Mouse (Mus musculus): Measurements from ENCODE around the gene Kyat3. TPM values are rescaled to one million over a fixed set of nuclear protein-coding genes. Genes with fewer than 3 reads are reported as not detected.
"Not testable (repeated sequence)": the region's sequence is repeated elsewhere in the genome, so short reads cannot be mapped to it uniquely, and the experiment has no call there.

Gene Kyat3
- polyA plus RNA-seq, 1 experiment from 2014 or later: 4.4 TPM

GRCm38 (mm10) chr3:142710360-142711007 lies 9.6 kb downstream of the Kyat3 start:
- Histone ChIP-seq H3K36me3 (no peaks in the 10 kb centered on the region), H3K27me3 (no peaks in the 10 kb centered on the region), H3K27ac (no peak overlapping the region), H3K4me3 (replicated peaks) (no peak overlapping the region), H3K4me2 (replicated peaks) (no peak overlapping the region), H3K9ac (replicated peaks) (no peak overlapping the region), H3K4me1 (replicated peaks) (0 out of 2 replicates have a peak, but pooled peaks cover 6% of the 10 kb centered on the region), H3K9me3 (peaks cover 6% of the 10 kb centered on the region)
- ATAC-seq: peak; percentile 51
- 30% methylated on average over 10 of the region's 10 CpGs for WGBS

GRCm38 (mm10) chr3:142711372-142711771 lies 10.5 kb downstream of the Kyat3 start:
- no peak overlapping the region for H3K9ac ChIP-seq (replicated peaks)
- H3K27ac ChIP-seq: no peak overlapping the region
- no peak overlapping the region for H3K4me3 ChIP-seq (replicated peaks)
- no peak overlapping the region for H3K4me2 ChIP-seq (replicated peaks)
- WGBS: 91% methylated on average over 5 of the region's 5 CpGs
- no peaks in the 10 kb centered on the region for H3K27me3 ChIP-seq
- no peak for ATAC-seq
- H3K36me3 ChIP-seq: no peaks in the 10 kb centered on the region
- peaks cover 6% of the 10 kb centered on the region for H3K9me3 ChIP-seq
- H3K4me1 ChIP-seq (replicated peaks): 0 out of 2 replicates have a peak, but pooled peaks cover 6% of the 10 kb centered on the region

GRCm38 (mm10) chr3:142712401-142713040 lies 11.7 kb downstream of the Kyat3 start:
- 98% methylated on average over 18 of the region's 18 CpGs for WGBS
- H3K9me3 ChIP-seq; H3K36me3 ChIP-seq; H3K9ac ChIP-seq (replicated peaks); H3K4me3 ChIP-seq (replicated peaks); H3K4me1 ChIP-seq (replicated peaks); ATAC-seq; H3K27me3 ChIP-seq; H3K27ac ChIP-seq; H3K4me2 ChIP-seq (replicated peaks): not testable (repeated sequence)

GRCm38 (mm10) chr3:142725481-142725880 lies 24.6 kb downstream of the Kyat3 start:
- Histone ChIP-seq H3K4me3 (replicated peaks) (no peak overlapping the region), H3K4me1 (replicated peaks) (no peaks in the 10 kb centered on the region), H3K9ac (replicated peaks) (no peak overlapping the region), H3K27ac (no peak overlapping the region), H3K4me2 (replicated peaks) (no peak overlapping the region), H3K27me3 (no peaks in the 10 kb centered on the region), H3K9me3 (no peaks in the 10 kb centered on the region), H3K36me3 (no peaks in the 10 kb centered on the region; the same call in 1 of the 2 replicates)
- WGBS: 80% methylated on average over 2 of the region's 2 CpGs
- no peak for ATAC-seq

DNA sequence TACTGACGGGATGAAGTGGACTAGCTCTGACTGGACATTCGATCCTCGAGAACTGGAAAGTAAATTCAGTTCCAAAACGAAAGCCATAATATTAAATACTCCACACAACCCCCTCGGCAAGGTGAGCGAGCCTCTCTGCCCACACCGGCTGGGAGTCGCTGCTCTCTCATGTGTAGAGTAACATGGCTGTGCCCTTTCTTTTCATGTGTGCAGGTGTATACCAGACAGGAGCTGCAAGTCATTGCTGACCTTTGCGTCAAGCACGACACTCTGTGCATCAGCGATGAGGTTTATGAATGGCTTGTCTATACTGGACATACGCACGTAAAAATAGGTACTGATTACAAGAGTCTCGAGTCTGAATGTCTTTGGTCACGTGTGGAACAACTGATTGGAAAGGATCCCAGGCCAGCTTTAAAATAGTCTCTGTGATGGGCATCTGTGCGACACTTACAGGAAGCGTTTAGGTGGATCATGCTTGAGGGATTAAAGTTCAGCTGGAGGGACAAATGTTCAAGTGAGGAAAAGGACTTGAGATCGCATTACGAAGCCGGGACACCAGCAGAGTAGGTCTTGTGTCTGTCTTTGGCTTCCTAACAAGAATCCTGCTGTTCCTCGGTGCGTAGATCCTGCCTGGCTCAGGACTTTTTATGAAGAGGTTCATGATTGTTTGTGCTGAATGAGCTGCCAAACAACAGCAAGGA lies 25.3 kb downstream of the Kyat3 start:
- no peak overlapping the region for H3K27ac ChIP-seq
- no peak overlapping the region for H3K4me2 ChIP-seq (replicated peaks)
- H3K9ac ChIP-seq (replicated peaks): no peak overlapping the region
- H3K27me3 ChIP-seq: no peaks in the 10 kb centered on the region
- H3K4me3 ChIP-seq (replicated peaks): no peak overlapping the region
- ATAC-seq: no peak
- 89% methylated on average over 22 of the region's 22 CpGs for WGBS
- H3K9me3 ChIP-seq: no peaks in the 10 kb centered on the region
- H3K36me3 ChIP-seq: no peaks in the 10 kb centered on the region; the same call in 1 of the 2 replicates
- H3K4me1 ChIP-seq (replicated peaks): no peaks in the 10 kb centered on the region

DNA sequence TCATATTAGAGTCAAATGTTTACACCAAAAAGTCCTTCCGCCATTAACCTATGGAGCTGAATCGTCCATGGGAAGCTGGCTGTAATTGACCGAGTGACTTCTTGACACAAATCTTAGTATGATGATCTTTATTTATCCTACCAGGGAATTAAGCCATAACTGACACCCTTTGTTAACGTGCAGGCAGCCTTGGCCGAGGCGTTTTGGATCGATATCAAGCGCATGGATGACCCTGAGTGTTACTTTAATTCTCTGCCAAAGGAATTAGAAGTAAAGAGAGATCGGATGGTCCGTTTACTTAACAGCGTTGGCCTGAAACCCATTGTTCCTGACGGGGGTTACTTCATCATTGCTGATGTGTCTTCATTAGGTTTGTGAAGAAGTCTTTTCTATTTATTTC lies 33.4 kb downstream of the Kyat3 start:
- no peak overlapping the region for H3K4me3 ChIP-seq (replicated peaks)
- no peaks in the 10 kb centered on the region for H3K36me3 ChIP-seq
- 57% methylated on average over 12 of the region's 12 CpGs for WGBS
- no peak overlapping the region for H3K4me2 ChIP-seq (replicated peaks)
- H3K27me3 ChIP-seq: no peaks in the 10 kb centered on the region
- H3K9ac ChIP-seq (replicated peaks): no peak overlapping the region
- no peak for ATAC-seq
- no peaks in the 10 kb centered on the region for H3K9me3 ChIP-seq
- H3K4me1 ChIP-seq (replicated peaks): no peaks in the 10 kb centered on the region
- H3K27ac ChIP-seq: no peak overlapping the region

DNA sequence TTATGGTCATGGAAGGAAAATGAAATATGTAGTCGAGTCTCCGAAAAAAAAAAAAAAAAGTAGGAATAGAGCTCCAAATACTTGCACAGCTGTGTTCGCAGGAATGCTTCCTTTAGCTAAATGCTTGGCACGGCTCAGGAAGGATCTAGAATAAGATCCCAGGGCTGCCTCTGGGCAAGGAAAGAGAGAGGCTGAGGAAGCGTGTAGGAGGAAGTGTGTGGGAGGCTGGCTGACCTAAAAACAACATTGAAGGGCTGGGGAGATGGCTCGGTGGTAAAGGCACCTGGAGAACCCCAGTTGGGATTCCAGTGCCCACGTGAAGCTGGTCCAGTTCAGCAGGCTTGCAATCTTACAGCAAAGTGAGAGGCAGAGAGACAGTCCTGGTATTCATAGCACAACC lies 40.0 kb downstream of the Kyat3 start:
- H3K27ac ChIP-seq: no peak overlapping the region
- H3K4me2 ChIP-seq (replicated peaks): no peak overlapping the region
- no peaks in the 10 kb centered on the region for H3K9me3 ChIP-seq
- no peak overlapping the region for H3K4me3 ChIP-seq (replicated peaks)
- H3K4me1 ChIP-seq (replicated peaks): no peaks in the 10 kb centered on the region
- H3K36me3 ChIP-seq: no peaks in the 10 kb centered on the region
- WGBS: 85% methylated on average over 7 of the region's 7 CpGs
- no peaks in the 10 kb centered on the region for H3K27me3 ChIP-seq
- no peak for ATAC-seq
- H3K9ac ChIP-seq (replicated peaks): no peak overlapping the region

DNA sequence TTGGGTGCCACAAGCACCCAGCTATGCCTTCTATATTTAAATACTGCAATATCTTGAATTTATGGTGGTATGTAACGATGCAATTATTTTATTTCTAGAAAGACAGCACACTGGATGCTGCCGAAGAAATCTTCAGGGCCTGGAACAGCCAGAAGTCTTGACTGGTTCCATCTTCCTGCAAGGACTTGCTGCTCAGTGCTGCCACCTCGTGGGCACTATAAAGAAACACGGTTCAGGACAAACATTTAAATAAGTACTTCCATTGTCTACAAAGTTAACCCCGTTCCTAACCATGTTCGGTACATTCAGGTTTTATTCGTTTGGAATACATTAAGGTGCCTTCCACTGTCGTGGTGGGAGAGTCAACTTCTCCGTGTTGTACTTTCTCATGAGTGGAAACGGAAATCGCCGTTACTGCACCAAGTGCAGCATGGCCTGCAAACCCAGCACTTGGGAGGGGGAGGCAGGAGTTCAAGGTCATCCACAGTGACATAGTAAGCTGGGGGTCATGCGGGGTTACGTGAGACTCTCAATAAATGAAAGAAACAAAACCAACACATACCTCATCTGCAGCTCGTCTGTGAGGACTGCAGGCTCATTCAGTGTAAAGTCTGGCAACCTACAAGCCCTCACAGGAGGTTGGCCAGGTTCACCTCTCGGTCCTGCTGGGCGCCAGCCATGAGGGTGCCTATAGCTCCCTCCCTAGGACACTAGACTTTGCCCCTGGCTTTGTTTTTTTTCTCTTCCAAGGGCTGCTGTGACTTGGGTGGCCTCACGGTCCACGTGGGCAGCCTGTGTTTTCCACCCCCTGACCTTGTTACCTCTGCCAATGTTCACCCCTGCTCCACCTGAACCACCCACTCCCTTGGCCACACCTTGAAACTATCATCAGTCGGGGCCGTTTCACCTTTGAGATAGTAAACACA lies 43.4 kb downstream of the Kyat3 start:
- Histone ChIP-seq H3K27me3 (no peaks in the 10 kb centered on the region), H3K9ac (replicated peaks) (no peak overlapping the region), H3K36me3 (no peaks in the 10 kb centered on the region), H3K4me3 (replicated peaks) (no peak overlapping the region), H3K4me2 (replicated peaks) (no peak overlapping the region), H3K9me3 (no peaks in the 10 kb centered on the region), H3K27ac (no peak overlapping the region), H3K4me1 (replicated peaks) (no peaks in the 10 kb centered on the region)
- peak; percentile 55 for ATAC-seq
- WGBS: 60% methylated on average over 21 of the region's 21 CpGs

- H3K9ac ChIP-seq (replicated peaks): no peak overlapping the region
- WGBS: 92% methylated on average over 2 of the region's 2 CpGs
- H3K27ac ChIP-seq: no peak overlapping the region
- H3K9me3 ChIP-seq: no peaks in the 10 kb centered on the region
- H3K27me3 ChIP-seq: no peaks in the 10 kb centered on the region
- peak; percentile 7; the same call in 1 of the 2 replicates for ATAC-seq
- H3K4me2 ChIP-seq (replicated peaks): no peak overlapping the region
- no peaks in the 10 kb centered on the region for H3K4me1 ChIP-seq (replicated peaks)
- H3K36me3 ChIP-seq: no peaks in the 10 kb centered on the region
- no peak overlapping the region for H3K4me3 ChIP-seq (replicated peaks)
Observed at GRCm38 (mm10) chr3:142745076-142745475, 44.2 kb downstream of the Kyat3 start.

DNA sequence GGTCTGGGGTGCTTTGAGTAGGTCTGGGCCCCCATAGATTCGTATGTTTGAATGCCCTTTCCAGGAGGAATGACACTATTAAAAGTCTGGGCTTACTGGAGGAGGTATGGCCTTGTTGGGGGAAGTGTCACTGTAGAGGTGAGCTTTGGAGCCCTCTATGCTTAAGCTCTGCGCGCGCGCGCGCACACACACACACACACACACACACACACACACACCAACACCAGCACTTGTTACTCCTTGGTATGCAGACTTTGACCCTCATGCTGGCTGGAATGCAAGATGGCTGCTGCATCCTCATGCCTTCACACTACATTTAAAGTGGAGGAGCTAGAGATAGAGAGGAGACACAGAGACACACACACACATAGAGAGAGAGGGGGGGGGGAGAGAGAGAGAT lies 46.8 kb downstream of the Kyat3 start:
- no peak for ATAC-seq
- Histone ChIP-seq H3K27me3 (no peaks in the 10 kb centered on the region), H3K36me3 (no peaks in the 10 kb centered on the region), H3K9ac (replicated peaks) (no peak overlapping the region), H3K9me3 (no peaks in the 10 kb centered on the region), H3K4me2 (replicated peaks) (no peak overlapping the region), H3K4me1 (replicated peaks) (no peaks in the 10 kb centered on the region), H3K4me3 (replicated peaks) (no peak overlapping the region), H3K27ac (no peak overlapping the region)
- 94% methylated on average over 7 of the region's 7 CpGs for WGBS

GRCm38 (mm10) chr3:142749131-142749530 lies 48.3 kb downstream of the Kyat3 start:
- no peak overlapping the region for H3K9ac ChIP-seq (replicated peaks)
- no peaks in the 10 kb centered on the region for H3K36me3 ChIP-seq
- no peaks in the 10 kb centered on the region for H3K9me3 ChIP-seq
- H3K4me2 ChIP-seq (replicated peaks): no peak overlapping the region
- WGBS: 84% methylated on average over 16 of the region's 16 CpGs
- H3K4me3 ChIP-seq (replicated peaks): no peak overlapping the region
- no peaks in the 10 kb centered on the region for H3K4me1 ChIP-seq (replicated peaks)
- H3K27ac ChIP-seq: no peak overlapping the region
- no peaks in the 10 kb centered on the region for H3K27me3 ChIP-seq
- ATAC-seq: no peak
